Mouse (Mus musculus) Patski (cell line): ENCODE results near the gene Setdb1. TPM values are rescaled to one million over a fixed set of nuclear protein-coding genes. Genes with fewer than 3 reads are reported as not detected.

Experiments
- ATAC-seq: fragments of 100-300 bp; one replicate; pipeline ENCODE4 v1.8.0; 2021
- CTCF ChIA-PET: fragments of 350-600 bp; sonication (Branson Sonifier 250); formaldehyde crosslinking; loops from one replicate; lab custom pipeline; 2022; ENCODE audit warnings: inconsistent platforms; lab: Charles Lee
- POLR2A ChIA-PET: fragments of 350-600 bp; sonication (Branson Sonifier 250); formaldehyde crosslinking; loops from one replicate; lab custom pipeline; 2022; ENCODE audit warnings: antibody characterized with exemption, inconsistent platforms; lab: Charles Lee
- DNase-seq: peaks from one replicate; pipeline ENCODE4 v3.0.0-alpha.2; 2011; ENCODE audit warnings: low read depth, low spot score
- H3K27me3 ChIP-seq: fragments of 371-371 bp; one replicate; pipeline ENCODE4 v1.5.1; 2021
- CTCF ChIP-seq: fragments of 100-300 bp; IDR thresholded peaks from one replicate; pipeline ENCODE4 v1.5.1; 2021
- in situ Hi-C: fragments of 300-500 bp; cut with MboI; formaldehyde crosslinking; loops from 3 replicates; pipeline ENCODE4 v1.11.1; 2018; ENCODE audit warnings: low pct_unique_long_range_greater_than_20kb, mixed read lengths
- polyA plus RNA-seq: library from polyadenylated mRNA; unstranded; gene quantifications from one replicate; pipeline ENCODE4 v1.2.3, GENCODE M21; 2021

The Setdb1 gene
- polyA plus RNA-seq, 1 experiment from 2014 or later = 58.6 TPM

- CTCF ChIA-PET = interaction anchor here (0.6 to 1.0 kb wide), 5 partner anchors 12 to 69 kb away, joined by 3 to 4 read pairs (median 3); partner anchors contain the start of gene Gabpb2
These were observed 76.3 kb downstream of the Setdb1 start for GRCm38 (mm10) chr3:95280747-95281146.

GRCm38 (mm10) chr3:95277149-95277551 lies 79.9 kb downstream of the Setdb1 start:
- CTCF ChIA-PET = interaction anchor here (1.0 to 2.1 kb wide), 3 partner anchors 8 to 19 kb away, joined by 3 to 10 read pairs (median 5); no protein-coding TSS in a partner anchor
- in situ Hi-C loops = no loop called here
- POLR2A ChIA-PET = no interaction called here

More at GRCm38 (mm10) chr3:95280747-95281146, 76.3 kb downstream of the Setdb1 start:
- H3K27me3 ChIP-seq = no peaks in the 10 kb centered on the region
- DNase-seq (no peak), ATAC-seq (no peak)
- POLR2A ChIA-PET = interaction anchor here (0.6 to 3.8 kb wide), 7 partner anchors 12 to 145 kb away, joined by 3 to 23 read pairs (median 5); partner anchors contain the start of gene Mllt11
- in situ Hi-C loops = no loop called here
- no peak for TF ChIP-seq CTCF

DNA sequence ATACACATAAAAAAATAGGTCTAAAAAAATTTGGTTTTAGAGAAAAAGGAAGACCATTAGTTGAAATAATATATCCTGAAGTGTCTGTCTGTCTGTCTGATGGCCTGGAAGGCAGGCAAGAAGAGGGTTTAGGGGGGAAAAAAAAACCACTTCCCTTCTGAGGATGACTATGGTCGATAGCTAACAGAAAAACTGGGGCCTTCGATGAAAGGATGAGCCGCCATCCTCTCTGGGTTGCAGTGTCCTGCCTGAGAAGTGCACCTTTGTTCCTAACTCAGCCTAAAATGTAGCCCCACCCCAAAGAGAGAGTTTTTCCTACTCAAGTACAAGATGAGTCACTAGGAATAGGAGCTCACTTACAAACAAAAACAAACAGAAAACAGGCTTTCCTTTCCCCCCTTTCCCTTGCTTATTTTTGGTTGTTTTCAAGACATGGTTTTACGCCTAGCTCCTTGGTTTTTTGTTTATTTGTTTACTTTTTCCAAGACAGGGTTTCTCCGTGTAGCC lies 80.5 kb downstream of the Setdb1 start:
- ChIA-PET CTCF (interaction anchor here (1.8 to 4.3 kb wide), 3 partner anchors 10 to 19 kb away, joined by 5 to 13 read pairs (median 10); no protein-coding TSS in a partner anchor), POLR2A (no interaction called here)
- DNase-seq (no peak), ATAC-seq (no peak)
- in situ Hi-C loops = no loop called here
- H3K27me3 ChIP-seq = no peaks in the 10 kb centered on the region
- TF ChIP-seq CTCF = no peak

More at GRCm38 (mm10) chr3:95277149-95277551, 79.9 kb downstream of the Setdb1 start:
- ATAC-seq (no peak), DNase-seq (no peak)
- no peak for TF ChIP-seq CTCF
- H3K27me3 ChIP-seq = no peaks in the 10 kb centered on the region

DNA sequence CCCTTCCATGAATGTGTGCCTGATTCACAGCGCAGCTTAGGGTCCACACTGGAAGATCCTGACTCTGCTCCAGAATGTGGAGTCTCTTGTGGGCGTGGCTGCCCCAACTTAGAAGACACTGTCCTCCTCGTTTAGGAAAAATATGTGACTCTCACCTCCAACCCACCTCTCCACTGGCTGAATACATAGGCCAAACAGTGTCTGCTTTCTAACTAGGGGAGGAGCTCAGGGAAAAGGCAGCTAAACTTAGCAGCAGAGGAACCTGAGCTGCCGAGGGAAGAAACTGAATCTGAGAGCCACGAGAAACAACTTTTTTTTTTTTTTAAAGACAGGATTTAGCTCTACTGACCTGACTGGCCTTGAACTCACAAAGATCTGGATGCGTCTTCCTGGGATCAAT lies 81.8 kb downstream of the Setdb1 start:
- TF ChIP-seq CTCF = no peak
- DNase-seq = no peak
- in situ Hi-C loops = no loop called here
- ChIA-PET CTCF (interaction anchor here (0.6 to 4.3 kb wide), 7 partner anchors 9 to 116 kb away, joined by 3 to 13 read pairs (median 3); no protein-coding TSS in a partner anchor), POLR2A (interaction anchor here (0.6 to 1.0 kb wide), 2 partner anchors 10 to 74 kb away, joined by 3 to 8 read pairs; no protein-coding TSS in a partner anchor)
- ATAC-seq = no peak
- H3K27me3 ChIP-seq = no peaks in the 10 kb centered on the region

GRCm38 (mm10) chr3:95274453-95274852 lies 82.5 kb downstream of the Setdb1 start:
- DNase-seq = no peak
- H3K27me3 ChIP-seq = no peaks in the 10 kb centered on the region
- CTCF ChIA-PET = interaction anchor here (0.6 to 4.3 kb wide), 3 partner anchors 11 to 115 kb away, joined by 3 to 13 read pairs (median 3); no protein-coding TSS in a partner anchor
- POLR2A ChIA-PET = interaction anchor here (0.6 kb wide), 1 partner anchor 73 kb away, joined by 8 read pairs; no protein-coding TSS in a partner anchor
- in situ Hi-C loops = no loop called here
- no peak for TF ChIP-seq CTCF
- ATAC-seq = no peak

Other genes starting within 250 kb of the Setdb1 start
- 120 TPM for gene Vps72, start 246.2 kb downstream of the Setdb1 start, polyA plus RNA-seq
- 0.44 TPM for gene Tmod4, start 232.7 kb downstream of the Setdb1 start, polyA plus RNA-seq
- gene Scnm1, start 223.2 kb downstream of the Setdb1 start, polyA plus RNA-seq = 54.6 TPM
- 16.6 TPM for gene Lysmd1, start 223.1 kb downstream of the Setdb1 start, polyA plus RNA-seq
- gene Tnfaip8l2, start 214.8 kb downstream of the Setdb1 start, polyA plus RNA-seq = 0.63 TPM
- gene Sema6c, start 196.7 kb downstream of the Setdb1 start, polyA plus RNA-seq = 17.0 TPM
- 25.8 TPM for gene Gabpb2, start 139.3 kb downstream of the Setdb1 start, polyA plus RNA-seq
- 165 TPM for gene Cdc42se1, start 128.5 kb downstream of the Setdb1 start, polyA plus RNA-seq
- 65.8 TPM for gene Mllt11, start 125.0 kb downstream of the Setdb1 start, polyA plus RNA-seq
- 0.06 TPM for gene Gm128, start 115.6 kb downstream of the Setdb1 start, polyA plus RNA-seq
- gene Bnipl, start 106.0 kb downstream of the Setdb1 start, polyA plus RNA-seq = 0.24 TPM
- 80.5 TPM for gene Mindy1, start 75.9 kb downstream of the Setdb1 start, polyA plus RNA-seq
- gene Prune1, start 75.1 kb downstream of the Setdb1 start, polyA plus RNA-seq = 42.2 TPM
- gene Anxa9, start 50.0 kb downstream of the Setdb1 start, polyA plus RNA-seq = 7.1 TPM
- 366 TPM for gene Cers2, start 42.4 kb downstream of the Setdb1 start, polyA plus RNA-seq
- gene 4930558C23Rik, start 45.6 kb upstream of the Setdb1 start, polyA plus RNA-seq = not detected
- gene Arnt, start 77.2 kb upstream of the Setdb1 start, polyA plus RNA-seq = 54.8 TPM
- gene Ctsk, start 142.1 kb upstream of the Setdb1 start, polyA plus RNA-seq = 1.1 TPM
- gene Ctss, start 169.6 kb upstream of the Setdb1 start, polyA plus RNA-seq = not detected
- gene Hormad1, start 202.5 kb upstream of the Setdb1 start, polyA plus RNA-seq = not detected
- gene Golph3l, start 231.7 kb upstream of the Setdb1 start, polyA plus RNA-seq = 46.9 TPM